Mouse (Mus musculus): Measurements from ENCODE around the gene Snx17.

GRCm38 (mm10) chr5:31181183-31181770 is 11.8 kb upstream of the Snx17 start:
- no peak for TF ChIP-seq CTCF (IDR thresholded peaks at IDR 0.05; ENCODE audit: extremely low read depth, insufficient read depth, low read length)
- no peak for TF ChIP-seq POLR2A (IDR thresholded peaks at IDR 0.05; ENCODE audit: extremely low read depth, insufficient read depth, low read length)
